Mouse (Mus musculus) heart, embryonic 10.5 days (tissue): ENCODE data around the gene Gchfr. TPM values are rescaled to one million over a fixed set of nuclear protein-coding genes. Genes with fewer than 3 reads are reported as not detected.

Experiments
- DNase-seq: peaks from one replicate; pipeline ENCODE4 v3.0.0-alpha.2; 2017; ENCODE audit warnings: low spot score
- H3K27ac ChIP-seq: fragments of 300-500 bp; sonication (generic); 2 replicates; pipeline ENCODE4 v1.5.1; 2016; ENCODE audit warnings: mild to moderate bottlenecking
- H3K27me3 ChIP-seq: fragments of 300-500 bp; sonication (generic); 2 replicates; pipeline ENCODE4 v1.6.1; 2016; ENCODE audit warnings: mild to moderate bottlenecking; ENCODE audit not compliant: poor library complexity, insufficient read depth, severe bottlenecking
- H3K36me3 ChIP-seq: fragments of 300-500 bp; sonication (generic); 2 replicates; pipeline ENCODE4 v1.6.1; 2016; ENCODE audit warnings: mild to moderate bottlenecking, moderate library complexity
- H3K4me1 ChIP-seq: fragments of 300-500 bp; sonication (generic); 2 replicates; pipeline ENCODE4 v1.6.1; 2016; ENCODE audit warnings: mild to moderate bottlenecking
- H3K4me3 ChIP-seq: fragments of 300-500 bp; sonication (generic); 2 replicates; pipeline ENCODE4 v1.5.1; 2016; ENCODE audit warnings: mild to moderate bottlenecking, moderate library complexity
- H3K9me3 ChIP-seq: fragments of 300-500 bp; sonication (generic); 2 replicates; pipeline ENCODE4 v1.6.1; 2016; ENCODE audit warnings: mild to moderate bottlenecking, moderate library complexity
- WGBS: fragments of 180-500 bp; shearing (Covaris S2); methylation state at CpG from one replicate; pipeline ENCODE4 v1.1.7; 2016; 5-methylcytosine and 5-hydroxymethylcytosine counted together
- polyA plus RNA-seq: library from polyadenylated mRNA; unstranded; fragments of >200 nt; fragmentation: Nextera tagmentation; extraction: Ambion mirVana; gene quantifications from 2 replicates; pipeline ENCODE4 v1.2.1, GENCODE M21; 2016

Gchfr gene
- polyA plus RNA-seq, 1 experiment from 2014 or later, result 9.1 TPM

GRCm38 (mm10) chr2:119161247-119161646 is 6.3 kb upstream of the Gchfr start:
- Histone ChIP-seq H3K4me1 (peaks cover 15% of the 10 kb centered on the region), H3K36me3 (no peaks in the 10 kb centered on the region), H3K4me3 (no peak overlapping the region), H3K9me3 (no peaks in the 10 kb centered on the region), H3K27me3 (peaks cover 20% of the 10 kb centered on the region; the same call in 1 of the 2 replicates), H3K27ac (peak overlapping the region; percentile 82)
- no peak for DNase-seq
- 21% methylated on average over 2 of the region's 2 CpGs for WGBS

DNA sequence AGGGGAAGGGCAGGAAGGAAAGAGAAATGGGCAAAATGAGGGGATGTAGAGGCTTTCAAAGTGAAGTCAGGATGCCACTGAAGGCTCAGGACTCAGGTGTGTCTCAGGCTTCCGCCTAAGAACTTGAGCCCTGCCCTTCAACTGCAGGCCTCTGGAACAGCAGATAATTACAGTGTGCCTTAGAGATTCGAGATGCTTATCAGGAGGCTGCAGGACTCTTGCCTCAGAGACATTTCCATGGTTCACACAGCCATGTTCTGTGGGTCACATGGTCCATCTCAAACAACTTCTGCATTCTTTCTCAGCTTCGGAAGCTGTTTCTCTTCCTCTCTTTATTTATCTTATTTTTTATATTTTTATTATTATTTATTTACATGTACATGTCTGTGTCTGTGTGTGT is 4.4 kb upstream of the Gchfr start:
- peaks cover 27% of the 10 kb centered on the region for H3K4me1 ChIP-seq
- no peak overlapping the region for H3K4me3 ChIP-seq
- no peaks in the 10 kb centered on the region for H3K36me3 ChIP-seq
- H3K27ac ChIP-seq, result no peak overlapping the region
- H3K9me3 ChIP-seq, result no peaks in the 10 kb centered on the region
- 69% methylated on average over 3 of the region's 3 CpGs for WGBS
- peaks cover 28% of the 10 kb centered on the region; the same call in 1 of the 2 replicates for H3K27me3 ChIP-seq
- DNase-seq, result no peak

- no peak overlapping the region for H3K4me3 ChIP-seq
- H3K27me3 ChIP-seq, result peaks cover 32% of the 10 kb centered on the region
- H3K36me3 ChIP-seq, result no peaks in the 10 kb centered on the region
- no peaks in the 10 kb centered on the region for H3K9me3 ChIP-seq
- no peak for DNase-seq
- H3K27ac ChIP-seq, result no peak overlapping the region
- 82% methylated on average over 4 of the region's 4 CpGs for WGBS
- H3K4me1 ChIP-seq, result peaks cover 27% of the 10 kb centered on the region
These were observed 3.6 kb upstream of the Gchfr start for GRCm38 (mm10) chr2:119163999-119164398.

- Histone ChIP-seq H3K27ac (no peak overlapping the region), H3K27me3 (peaks cover 44% of the 10 kb centered on the region), H3K36me3 (no peaks in the 10 kb centered on the region), H3K4me1 (peaks cover 27% of the 10 kb centered on the region), H3K9me3 (no peaks in the 10 kb centered on the region), H3K4me3 (no peak overlapping the region)
- DNase-seq, result no peak
These were observed 2.2 kb upstream of the Gchfr start for GRCm38 (mm10) chr2:119165401-119165800.

GRCm38 (mm10) chr2:119167866-119168256 is 288 bp downstream of the Gchfr start:
- peak overlapping the region; percentile 72 for H3K27ac ChIP-seq
- H3K27me3 ChIP-seq, result peaks cover 44% of the 10 kb centered on the region
- peak overlapping the region; percentile 73 for H3K4me3 ChIP-seq
- H3K4me1 ChIP-seq, result peaks cover 31% of the 10 kb centered on the region
- H3K9me3 ChIP-seq, result no peaks in the 10 kb centered on the region
- H3K36me3 ChIP-seq, result peaks cover 4% of the 10 kb centered on the region; the same call in 1 of the 2 replicates
- WGBS, result 4% methylated on average over 26 of the region's 26 CpGs
- no peak for DNase-seq

- DNase-seq, result no peak
- Histone ChIP-seq H3K36me3 (peaks cover 4% of the 10 kb centered on the region; the same call in 1 of the 2 replicates), H3K4me1 (peaks cover 54% of the 10 kb centered on the region), H3K27me3 (peaks cover 44% of the 10 kb centered on the region), H3K9me3 (no peaks in the 10 kb centered on the region), H3K4me3 (no peak overlapping the region), H3K27ac (no peak overlapping the region)
- WGBS, result 73% methylated on average over 2 of the region's 2 CpGs
These were observed 2.7 kb downstream of the Gchfr start for GRCm38 (mm10) chr2:119170282-119170681.

DNA sequence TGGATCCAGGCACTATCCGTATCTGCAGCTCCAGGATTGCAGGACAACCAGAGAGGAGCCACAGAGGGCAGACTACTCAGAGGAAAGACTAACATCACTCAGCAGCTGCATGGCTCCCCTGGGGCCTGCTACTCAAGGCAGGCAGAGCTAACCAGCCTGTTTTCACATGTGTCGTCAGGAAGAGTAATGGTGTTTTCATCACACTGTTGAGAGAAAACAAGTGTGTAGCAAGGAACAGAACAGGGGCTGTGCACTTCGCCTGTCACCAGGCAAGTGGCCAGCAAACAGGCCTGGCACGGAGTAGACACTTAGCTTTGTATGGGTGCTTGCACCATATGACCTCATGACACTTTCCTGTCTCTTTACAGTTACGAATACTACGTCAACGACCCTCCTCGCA is 4.0 kb downstream of the Gchfr start:
- no peak overlapping the region for H3K27ac ChIP-seq
- H3K27me3 ChIP-seq, result peaks cover 34% of the 10 kb centered on the region
- no peak for DNase-seq
- H3K9me3 ChIP-seq, result no peaks in the 10 kb centered on the region
- WGBS, result 42% methylated on average over 8 of the region's 8 CpGs
- H3K36me3 ChIP-seq, result peaks cover 4% of the 10 kb centered on the region; the same call in 1 of the 2 replicates
- peaks cover 57% of the 10 kb centered on the region for H3K4me1 ChIP-seq
- no peak overlapping the region for H3K4me3 ChIP-seq

GRCm38 (mm10) chr2:119172446-119172845 is 4.9 kb downstream of the Gchfr start:
- WGBS, result 74% methylated on average over 7 of the region's 7 CpGs
- peak overlapping the region; percentile 75 for H3K27ac ChIP-seq
- peaks cover 30% of the 10 kb centered on the region for H3K27me3 ChIP-seq
- peaks cover 50% of the 10 kb centered on the region for H3K4me1 ChIP-seq
- no peak overlapping the region; the same call in 1 of the 2 replicates for H3K4me3 ChIP-seq
- no peak for DNase-seq
- no peaks in the 10 kb centered on the region for H3K9me3 ChIP-seq
- H3K36me3 ChIP-seq, result peaks cover 4% of the 10 kb centered on the region; the same call in 1 of the 2 replicates

DNA sequence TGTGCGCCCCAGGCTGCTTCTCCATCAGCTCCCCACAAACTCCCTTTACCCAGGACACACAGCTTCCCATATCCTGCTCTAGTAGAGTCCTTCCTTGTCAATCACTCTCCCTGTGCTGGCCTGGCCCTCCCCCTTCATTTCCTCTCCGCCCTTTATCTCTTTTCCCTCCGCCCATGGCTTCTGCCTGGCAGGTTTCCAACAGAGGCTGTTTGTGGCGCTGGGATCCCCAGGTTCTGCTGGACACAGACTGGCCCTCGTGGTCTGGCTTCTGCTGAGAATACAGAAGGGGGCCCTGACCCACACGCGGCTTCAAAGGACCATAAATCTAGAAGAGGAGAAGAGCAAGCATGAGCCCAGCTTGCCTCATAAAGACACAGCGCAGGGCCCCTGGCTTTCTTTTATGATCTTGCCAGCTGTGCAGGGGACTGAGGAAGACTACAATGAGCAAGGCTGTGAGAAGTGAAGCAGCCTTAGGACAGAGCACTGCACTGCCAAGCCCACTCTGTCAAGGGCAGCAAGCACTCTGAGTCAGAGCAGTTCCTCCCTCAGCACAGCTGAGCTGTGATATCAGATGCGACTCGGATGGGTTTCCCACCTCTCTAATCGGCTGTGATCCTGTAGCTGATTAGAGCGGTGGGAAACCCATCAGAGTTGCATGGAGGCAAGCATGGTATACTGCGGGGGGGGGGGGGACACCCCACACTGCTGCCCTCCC is 5.4 kb downstream of the Gchfr start:
- Histone ChIP-seq H3K36me3 (peaks cover 8% of the 10 kb centered on the region; the same call in 1 of the 2 replicates), H3K27ac (peak overlapping the region; percentile 75), H3K9me3 (no peaks in the 10 kb centered on the region), H3K4me1 (peaks cover 45% of the 10 kb centered on the region), H3K4me3 (peak overlapping the region; percentile 43), H3K27me3 (peaks cover 30% of the 10 kb centered on the region)
- DNase-seq, result peak; percentile 85
- 11% methylated on average over 13 of the region's 13 CpGs for WGBS

DNA sequence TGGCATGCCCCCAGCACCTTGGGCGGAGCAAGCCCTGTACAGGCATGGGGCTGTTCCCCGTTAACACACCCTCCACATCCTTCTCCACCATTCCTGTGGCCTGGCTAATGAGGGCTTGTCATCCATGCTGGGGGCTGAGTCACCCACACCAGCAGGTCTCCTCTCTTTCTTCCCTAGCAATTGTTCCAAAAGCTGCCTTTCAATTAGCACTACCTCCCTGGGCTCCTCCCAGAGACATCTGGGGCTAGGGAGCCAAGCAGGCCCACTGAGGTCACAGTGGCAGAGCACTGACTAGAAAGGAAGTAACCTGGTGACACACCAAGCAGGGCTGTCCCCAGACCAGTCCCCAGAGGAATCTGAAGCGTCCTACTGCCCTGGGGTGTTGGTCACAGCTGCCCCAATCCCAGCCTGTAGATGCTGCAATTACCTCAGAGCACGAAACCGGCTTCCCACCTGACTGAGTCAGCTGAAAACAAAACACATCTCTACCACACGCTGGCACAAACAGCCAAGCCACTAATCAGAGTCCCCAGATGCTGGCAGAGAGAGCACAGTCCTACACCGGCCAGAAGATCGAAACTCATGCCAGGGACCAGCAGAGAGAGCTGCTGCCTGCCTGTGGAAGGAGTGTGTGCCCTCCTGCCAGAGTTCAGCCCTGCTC is 6.5 kb downstream of the Gchfr start, which contains the start of gene Gm14137:
Gm14137 (plus strand) TSS at position 519 of the 661 bp plus-strand sequence.
- Histone ChIP-seq H3K4me1 (peaks cover 43% of the 10 kb centered on the region), H3K36me3 (peaks cover 16% of the 10 kb centered on the region), H3K27ac (peak within 1 kb of the TSS; percentile 75), H3K27me3 (peaks cover 24% of the 10 kb centered on the region), H3K4me3 (peak within 1 kb of the TSS; percentile 43), H3K9me3 (no peaks in the 10 kb centered on the region)
- no peak for DNase-seq
- 50% methylated on average over 8 of the region's 8 CpGs for WGBS

DNA sequence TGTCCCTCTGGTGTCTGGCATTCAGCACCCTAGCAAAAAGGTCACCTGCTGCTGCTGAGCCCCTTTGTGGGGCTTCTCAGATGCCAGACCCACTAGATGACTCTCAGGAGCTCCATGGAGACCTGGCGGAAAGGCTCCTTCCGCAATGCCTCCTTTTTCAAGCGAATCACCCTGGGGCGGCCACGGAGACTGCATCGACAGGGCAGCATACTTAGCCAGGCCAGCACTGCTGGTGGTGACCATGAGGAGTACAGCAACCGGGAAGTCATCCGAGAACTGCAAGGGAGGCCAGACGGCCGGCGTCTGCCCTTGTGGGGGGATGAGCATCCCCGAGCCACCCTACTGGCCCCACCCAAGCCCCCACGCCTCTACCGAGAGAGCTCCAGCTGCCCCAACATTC is 7.3 kb downstream of the Gchfr start:
- Histone ChIP-seq H3K4me3 (no peak overlapping the region), H3K4me1 (peaks cover 43% of the 10 kb centered on the region), H3K36me3 (peaks cover 23% of the 10 kb centered on the region), H3K27ac (peak overlapping the region; percentile 49), H3K9me3 (no peaks in the 10 kb centered on the region), H3K27me3 (peaks cover 17% of the 10 kb centered on the region)
- WGBS, result 54% methylated on average over 14 of the region's 14 CpGs
- DNase-seq, result no peak

GRCm38 (mm10) chr2:119175614-119176013 is 8.0 kb downstream of the Gchfr start:
- Histone ChIP-seq H3K36me3 (peaks cover 30% of the 10 kb centered on the region), H3K4me1 (peaks cover 43% of the 10 kb centered on the region), H3K27ac (0 out of 2 replicates have a peak overlapping the region, but pooled peaks have one; percentile 49), H3K27me3 (peaks cover 13% of the 10 kb centered on the region), H3K9me3 (no peaks in the 10 kb centered on the region), H3K4me3 (no peak overlapping the region)
- 55% methylated on average over 6 of the region's 6 CpGs for WGBS
- DNase-seq, result no peak

- DNase-seq, result no peak
- Histone ChIP-seq H3K4me1 (peaks cover 41% of the 10 kb centered on the region), H3K4me3 (no peak overlapping the region), H3K36me3 (peaks cover 35% of the 10 kb centered on the region), H3K9me3 (no peaks in the 10 kb centered on the region), H3K27ac (no peak overlapping the region), H3K27me3 (peaks cover 13% of the 10 kb centered on the region)
- 45% methylated on average over 3 of the region's 3 CpGs for WGBS
These were observed 9.2 kb downstream of the Gchfr start for GRCm38 (mm10) chr2:119176761-119177160.
